In genomic region chr1:166363122-166363521, GRCm38 (mm10) we compare ENCODE assay signal across 27 mouse cellular contexts.
"Had no signal": no experiment of that assay in that cellular context is flagged by ENCODE, and none has a peak within 500 bp of the region (broad histone marks: within the 10 kb centered on the region; RNA-seq: fewer than 3 reads in every experiment).

No protein-coding gene starts in this region.

- DNase-seq: cerebellum, adult 18-20 months; cerebellum, adult 2 months; cerebellum, adult 8-10 months; cerebellum, adult 9-10 months; cerebellum, adult 9-11 months; cerebellum, postnatal 10 days; cerebellum, postnatal 14 days; cerebellum, postnatal 25 days; cerebellum, postnatal 36 days; embryo, embryonic 11 days; forebrain, postnatal 0 days; gastrocnemius, adult 2 months; gastrocnemius, postnatal 10 days; gastrocnemius, postnatal 14 days; gastrocnemius, postnatal 25 days; gastrocnemius, postnatal 36 days had no signal

- H3K4me1 ChIP-seq: embryonic facial prominence, embryonic 10.5 days; embryonic facial prominence, embryonic 12.5 days; embryonic facial prominence, embryonic 13.5 days; embryonic facial prominence, embryonic 15.5 days; forebrain, embryonic 10.5 days; forebrain, embryonic 13.5 days; forebrain, embryonic 15.5 days had no signal

- H3K27ac ChIP-seq: embryonic facial prominence, embryonic 10.5 days; embryonic facial prominence, embryonic 12.5 days; embryonic facial prominence, embryonic 13.5 days; embryonic facial prominence, embryonic 15.5 days; forebrain, embryonic 10.5 days; forebrain, embryonic 12.5 days; forebrain, embryonic 13.5 days; forebrain, embryonic 15.5 days; gastrocnemius, adult 2 months had no signal

- H3K36me3 ChIP-seq: embryonic facial prominence, embryonic 10.5 days; embryonic facial prominence, embryonic 12.5 days; embryonic facial prominence, embryonic 13.5 days; embryonic facial prominence, embryonic 15.5 days; forebrain, embryonic 10.5 days; forebrain, embryonic 12.5 days; forebrain, embryonic 15.5 days had no signal

- H3K27me3 ChIP-seq: embryonic facial prominence, embryonic 15.5 days; forebrain, embryonic 12.5 days; forebrain, embryonic 15.5 days had no signal

- H3K4me2 ChIP-seq: embryonic facial prominence, embryonic 12.5 days; embryonic facial prominence, embryonic 13.5 days; embryonic facial prominence, embryonic 15.5 days; forebrain, embryonic 12.5 days; forebrain, embryonic 13.5 days; forebrain, embryonic 15.5 days had no signal

- H3K9me3 ChIP-seq: embryonic facial prominence, embryonic 10.5 days; embryonic facial prominence, embryonic 12.5 days; embryonic facial prominence, embryonic 13.5 days; embryonic facial prominence, embryonic 15.5 days; forebrain, embryonic 10.5 days; forebrain, embryonic 12.5 days; forebrain, embryonic 13.5 days; forebrain, embryonic 15.5 days had no signal

- H3K9ac ChIP-seq: embryonic facial prominence, embryonic 12.5 days; embryonic facial prominence, embryonic 13.5 days; embryonic facial prominence, embryonic 15.5 days; forebrain, embryonic 12.5 days; forebrain, embryonic 13.5 days; forebrain, embryonic 15.5 days; forebrain, postnatal 0 days had no signal

- H3K4me3 ChIP-seq: embryonic facial prominence, embryonic 10.5 days; embryonic facial prominence, embryonic 12.5 days; embryonic facial prominence, embryonic 13.5 days; embryonic facial prominence, embryonic 15.5 days; erythroblast, embryonic 14.5 days; forebrain, embryonic 10.5 days; forebrain, embryonic 12.5 days; forebrain, embryonic 13.5 days; forebrain, embryonic 15.5 days; gastrocnemius, adult 2 months had no signal

- ATAC-seq: forebrain, embryonic 13.5 days; forebrain, embryonic 14.5 days; forebrain, embryonic 15.5 days; forebrain, embryonic 16.5 days; forebrain, postnatal 0 days had no signal
